Mouse (Mus musculus) liver, embryonic 15.5 days (tissue): ENCODE results near the gene C1rb. TPM values are rescaled to one million over a fixed set of nuclear protein-coding genes. Genes with fewer than 3 reads are reported as not detected.
"Not testable (repeated sequence)": the region's sequence is repeated elsewhere in the genome, so short reads cannot be mapped to it uniquely, and the experiment has no call there.

ENCODE experiments used
- ATAC-seq: fragments of 200-750 bp; cut with Nextera tagmentation; 2 replicates; pipeline ENCODE4 v1.8.0; 2017; ENCODE audit warnings: moderate number of reproducible peaks, mild to moderate bottlenecking, moderate library complexity; ENCODE audit not compliant: insufficient read depth
- H3K27ac ChIP-seq: fragments of 300-500 bp; sonication (generic); replicated peaks from 2 replicates; pipeline ENCODE4 v1.5.1; 2015; ENCODE audit warnings: mild to moderate bottlenecking, inconsistent platforms
- H3K27me3 ChIP-seq: fragments of 300-500 bp; sonication (generic); 2 replicates; pipeline ENCODE4 v1.6.1; 2015; ENCODE audit warnings: mild to moderate bottlenecking, inconsistent platforms
- H3K36me3 ChIP-seq: fragments of 300-500 bp; sonication (generic); replicated peaks from 2 replicates; pipeline ENCODE4 v1.6.1; 2015; ENCODE audit warnings: moderate library complexity, mild to moderate bottlenecking, inconsistent platforms
- H3K4me1 ChIP-seq: fragments of 300-500 bp; sonication (generic); replicated peaks from 2 replicates; pipeline ENCODE4 v1.6.1; 2015; ENCODE audit warnings: inconsistent platforms
- H3K4me2 ChIP-seq: fragments of 300-500 bp; sonication (generic); 2 replicates; pipeline ENCODE4 v1.6.1; 2015; ENCODE audit warnings: moderate library complexity, mild to moderate bottlenecking, inconsistent platforms
- H3K4me3 ChIP-seq: fragments of 300-500 bp; sonication (generic); replicated peaks from 2 replicates; pipeline ENCODE4 v1.5.1; 2015; ENCODE audit warnings: mild to moderate bottlenecking, inconsistent platforms
- H3K9ac ChIP-seq: fragments of 300-500 bp; sonication (generic); 2 replicates; pipeline ENCODE4 v1.6.1; 2015; ENCODE audit warnings: moderate library complexity, mild to moderate bottlenecking, inconsistent platforms
- H3K9me3 ChIP-seq: fragments of 300-500 bp; sonication (generic); replicated peaks from 2 replicates; pipeline ENCODE4 v1.6.1; 2016; ENCODE audit warnings: inconsistent platforms
- WGBS: fragments of 180-500 bp; shearing (Covaris S2); methylation state at CpG from one replicate; pipeline ENCODE4 v1.1.7; 2015; ENCODE audit warnings: mixed read lengths; ENCODE audit not compliant: insufficient replicate concordance; 5-methylcytosine and 5-hydroxymethylcytosine counted together
- polyA plus RNA-seq: library from polyadenylated mRNA; unstranded; fragments of >200 nt; fragmentation: Nextera tagmentation; extraction: Ambion mirVana; gene quantifications from 2 replicates; pipeline ENCODE4 v1.2.1, GENCODE M21; 2015

The C1rb gene
- polyA plus RNA-seq, 1 experiment from 2014 or later, result not detected

DNA sequence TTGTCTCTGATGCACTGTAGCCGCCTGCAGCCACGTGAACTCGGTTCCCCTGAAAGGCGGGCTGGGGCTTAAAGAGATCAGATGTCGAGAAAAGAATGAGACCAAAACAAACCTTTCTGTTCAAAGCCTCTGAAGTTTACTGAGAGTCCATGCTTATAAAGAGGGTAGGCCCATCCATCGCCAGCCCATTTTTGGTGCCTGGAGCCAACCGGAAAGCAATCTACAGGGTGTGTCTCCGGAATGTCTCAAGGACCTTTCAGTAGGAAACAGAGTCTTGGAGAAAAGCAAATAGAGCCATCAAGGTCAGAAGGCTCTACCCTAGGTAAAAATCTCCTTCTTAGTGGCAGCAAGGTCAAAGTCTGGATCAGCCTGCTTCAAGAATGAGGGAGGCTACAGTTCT, 23.0 kb downstream of the C1rb start:
- H3K27ac ChIP-seq, result no peak overlapping the region
- no peak overlapping the region for H3K4me2 ChIP-seq
- no peaks in the 10 kb centered on the region for H3K36me3 ChIP-seq
- ATAC-seq, result no peak
- no peaks in the 10 kb centered on the region for H3K9me3 ChIP-seq
- no peak overlapping the region for H3K4me3 ChIP-seq
- no peaks in the 10 kb centered on the region for H3K4me1 ChIP-seq
- no peak overlapping the region for H3K9ac ChIP-seq
- WGBS, result 73% methylated on average over 8 of the region's 8 CpGs
- no peaks in the 10 kb centered on the region for H3K27me3 ChIP-seq

DNA sequence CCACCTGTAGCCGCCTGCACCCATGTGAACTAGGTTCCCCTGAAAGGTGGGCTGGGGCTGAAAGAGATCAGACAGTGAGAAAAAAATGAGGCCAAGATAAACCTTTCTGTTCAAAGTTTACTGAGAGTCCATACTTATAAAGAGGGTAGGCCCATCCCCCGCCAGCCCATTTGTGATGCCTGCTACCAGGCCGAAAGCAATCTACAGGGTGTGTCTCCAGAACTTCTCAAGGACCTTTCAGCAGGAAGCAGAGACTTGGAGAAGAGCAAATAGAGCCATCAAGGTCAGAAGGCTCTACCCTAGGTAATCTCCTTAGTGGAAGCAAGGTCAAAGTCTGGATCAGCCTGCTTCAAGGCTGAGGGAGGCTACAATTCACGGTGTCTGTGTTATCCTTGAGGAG, 31.9 kb downstream of the C1rb start:
- no peak overlapping the region for H3K27ac ChIP-seq
- no peaks in the 10 kb centered on the region for H3K36me3 ChIP-seq
- H3K4me1 ChIP-seq, result no peaks in the 10 kb centered on the region
- ATAC-seq, result no peak
- 80% methylated on average over 4 of the region's 4 CpGs for WGBS
- no peak overlapping the region for H3K4me3 ChIP-seq
- H3K27me3 ChIP-seq, result no peaks in the 10 kb centered on the region
- no peak overlapping the region for H3K9ac ChIP-seq
- H3K9me3 ChIP-seq, result no peaks in the 10 kb centered on the region
- H3K4me2 ChIP-seq, result no peak overlapping the region

DNA sequence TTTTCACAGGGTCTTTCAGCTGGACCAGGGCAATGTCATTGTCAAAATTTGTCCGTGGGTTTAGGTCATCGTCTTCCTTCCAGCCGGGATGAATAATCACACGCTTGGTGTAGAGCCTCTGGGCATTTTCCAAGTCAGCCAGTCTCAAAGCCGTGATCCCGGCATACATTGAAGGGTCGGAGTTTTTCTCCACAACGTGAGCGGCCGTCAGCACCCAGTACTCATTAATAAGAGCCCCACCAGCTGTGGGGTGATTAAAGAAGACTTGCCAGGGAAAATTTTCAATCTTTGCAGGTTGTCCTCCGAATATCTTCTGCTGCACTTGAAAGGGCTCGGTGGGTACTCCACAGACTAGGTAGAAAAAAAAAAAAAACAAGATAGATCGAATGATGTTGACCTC, 55.5 kb downstream of the C1rb start:
- ATAC-seq, result no peak
- no peaks in the 10 kb centered on the region for H3K9me3 ChIP-seq
- no peaks in the 10 kb centered on the region for H3K36me3 ChIP-seq
- H3K9ac ChIP-seq, result no peak overlapping the region
- no peaks in the 10 kb centered on the region for H3K27me3 ChIP-seq
- H3K27ac ChIP-seq, result no peak overlapping the region
- no peak overlapping the region for H3K4me2 ChIP-seq
- H3K4me3 ChIP-seq, result no peak overlapping the region
- 73% methylated on average over 13 of the region's 13 CpGs for WGBS
- H3K4me1 ChIP-seq, result no peaks in the 10 kb centered on the region

DNA sequence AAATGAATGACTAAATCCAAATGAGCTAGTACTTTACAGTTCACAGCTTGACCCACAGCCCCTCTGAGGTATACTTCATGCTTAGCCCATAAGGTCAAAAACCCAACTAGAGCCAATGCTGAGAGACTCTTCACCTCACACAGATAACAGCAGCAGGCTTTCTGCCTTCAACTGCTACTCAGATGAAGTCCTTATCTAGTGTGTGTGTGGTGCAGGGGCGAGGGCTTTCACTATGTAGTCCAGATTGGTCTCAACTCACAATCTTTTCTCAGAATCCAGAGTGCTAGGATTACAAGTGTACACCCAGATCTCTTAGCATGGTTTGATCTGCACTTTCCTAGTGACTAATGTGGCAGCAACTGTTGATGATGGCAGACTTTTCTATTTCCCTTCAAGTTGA, 56.1 kb downstream of the C1rb start:
- not testable (repeated sequence) for H3K27me3 ChIP-seq, H3K9me3 ChIP-seq, H3K4me2 ChIP-seq, H3K36me3 ChIP-seq, H3K4me1 ChIP-seq, H3K4me3 ChIP-seq, H3K9ac ChIP-seq, ATAC-seq, H3K27ac ChIP-seq
- WGBS, result 8% methylated on average over 1 of the region's 1 CpGs

DNA sequence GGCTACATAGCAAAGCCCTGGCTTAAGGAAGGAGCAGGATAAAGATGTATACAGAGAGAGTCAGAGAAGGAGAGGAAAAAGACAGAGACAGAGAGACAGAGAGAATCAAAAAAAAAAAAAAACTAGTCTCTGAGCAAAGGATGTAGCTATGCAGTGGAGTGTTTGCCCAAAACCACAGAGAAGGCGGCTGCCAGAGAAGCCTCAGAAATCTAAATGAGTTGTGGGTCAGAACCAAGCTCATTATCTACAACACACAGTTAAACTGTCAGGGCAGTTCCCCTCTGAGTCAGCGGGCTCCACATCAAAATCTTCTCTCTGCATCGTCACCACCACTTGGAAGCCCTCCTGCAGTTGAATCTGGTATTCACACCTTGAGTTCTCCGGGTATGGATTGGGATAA, 60.7 kb downstream of the C1rb start:
- Histone ChIP-seq H3K36me3 (no peaks in the 10 kb centered on the region), H3K9ac (no peak overlapping the region), H3K4me2 (no peak overlapping the region), H3K9me3 (no peaks in the 10 kb centered on the region), H3K4me3 (no peak overlapping the region), H3K27me3 (no peaks in the 10 kb centered on the region), H3K4me1 (no peaks in the 10 kb centered on the region), H3K27ac (no peak overlapping the region)
- no peak for ATAC-seq
- WGBS, result 50% methylated on average over 4 of the region's 4 CpGs

Other genes starting within 250 kb of the C1rb start
- 21.7 and 26.8 TPM in 2 replicates for gene Pex5, start 155.2 kb upstream of the C1rb start, polyA plus RNA-seq
- 4.2 and 5.0 TPM in 2 replicates for gene Clstn3, start 105.5 kb upstream of the C1rb start, polyA plus RNA-seq
- 11.2 and 12.5 TPM in 2 replicates for gene C1rl, start 77.2 kb upstream of the C1rb start, polyA plus RNA-seq
- 18.8 and 22.5 TPM in 2 replicates for gene C1ra, start 57.9 kb upstream of the C1rb start, polyA plus RNA-seq
- 47.0 and 59.5 TPM in 2 replicates for gene C1s1, start 27.9 kb upstream of the C1rb start, polyA plus RNA-seq
- gene C1s2, start 65.8 kb downstream of the C1rb start, polyA plus RNA-seq, result not detected in 2 replicates
- gene Lpcat3, start 92.7 kb downstream of the C1rb start, polyA plus RNA-seq, result 82.0 and 85.6 TPM in 2 replicates
- gene Emg1, start 141.9 kb downstream of the C1rb start, polyA plus RNA-seq, result 122 and 128 TPM in 2 replicates
- gene Phb2, start 142.0 kb downstream of the C1rb start, polyA plus RNA-seq, result 242 and 243 TPM in 2 replicates
- 38.1 and 43.7 TPM in 2 replicates for gene Ptpn6, start 168.4 kb downstream of the C1rb start, polyA plus RNA-seq
- 75.9 and 76.4 TPM in 2 replicates for gene Grcc10, start 171.1 kb downstream of the C1rb start, polyA plus RNA-seq
- gene Gm45234, start 185.7 kb downstream of the C1rb start, polyA plus RNA-seq, result not detected in 2 replicates
- gene Atn1, start 186.2 kb downstream of the C1rb start, polyA plus RNA-seq, result 1.3 and 2.0 TPM in 2 replicates
- 0.39 and 0.41 TPM in 2 replicates for gene Eno2, start 199.4 kb downstream of the C1rb start, polyA plus RNA-seq
- gene Lrrc23, start 209.4 kb downstream of the C1rb start, polyA plus RNA-seq, result not detected in 2 replicates
- gene Spsb2, start 238.4 kb downstream of the C1rb start, polyA plus RNA-seq, result 9.2 and 9.5 TPM in 2 replicates
- 405 and 414 TPM in 2 replicates for gene Tpi1, start 244.0 kb downstream of the C1rb start, polyA plus RNA-seq